In genomic region chr10:42678331-42678730, GRCm38 (mm10) we compare ENCODE assay signal across 9 mouse cellular contexts.
DNase-seq lines count a peak whose midpoint lies in the region; ATAC-seq and TF ChIP-seq lines count a peak whose summit lies in the region.
"Had no signal": no experiment of that assay in that cellular context is flagged by ENCODE, and none has a peak within 500 bp of the region (broad histone marks: within the 10 kb centered on the region; RNA-seq: fewer than 3 reads in every experiment).

No protein-coding gene starts in this region.

- 0 out of 2 replicates have a peak, but pooled peaks cover 3% of the 10 kb centered on the region for H3K36me3 ChIP-seq in heart, postnatal 0 days (replicated peaks; ENCODE audit: control insufficient read depth, insufficient read depth, low read length)
- peaks cover 3% of the 10 kb centered on the region; the same call in 1 of the 2 replicates for H3K36me3 ChIP-seq in hindbrain, embryonic 13.5 days
- H3K36me3 ChIP-seq in midbrain, embryonic 13.5 days: no peaks in the 10 kb centered on the region

- TF ChIP-seq EP300 in heart, postnatal 0 days (IDR thresholded peaks at IDR 0.05; ENCODE audit: low read depth): no peak

- DNase-seq in heart, postnatal 0 days (ENCODE audit: low spot score): no peak
- DNase-seq in heart, adult 9 months (ENCODE audit: low spot score in 2 of 2): no peak
- peak; percentile 24 for DNase-seq in MN1 (ENCODE audit: low spot score)
- no peak for DNase-seq in gastrocnemius, adult 18-20 months (ENCODE audit: low spot score)
- DNase-seq in frontal cortex, postnatal 10 days (ENCODE audit: low spot score in 2 of 2): no peak

- peak overlapping the region; percentile 80 for H3K4me3 ChIP-seq in heart, postnatal 0 days (ENCODE audit: low read depth, low read length)
- peak overlapping the region; percentile 98 for H3K4me3 ChIP-seq in hindbrain, embryonic 13.5 days
- H3K4me3 ChIP-seq in midbrain, embryonic 13.5 days (replicated peaks): peak overlapping the region; percentile 83

- H3K4me1 ChIP-seq in heart, postnatal 0 days (ENCODE audit: control insufficient read depth, insufficient read depth): peaks cover 11% of the 10 kb centered on the region; the same call in 1 of the 2 replicates
- H3K4me1 ChIP-seq in hindbrain, embryonic 13.5 days (replicated peaks): peaks cover 18% of the 10 kb centered on the region
- H3K4me1 ChIP-seq in midbrain, embryonic 13.5 days (replicated peaks): peaks cover 19% of the 10 kb centered on the region

- no peak for TF ChIP-seq CTCF in heart, postnatal 0 days (IDR thresholded peaks at IDR 0.05; ENCODE audit: low read depth)

- no peak overlapping the region for H3K27ac ChIP-seq in heart, postnatal 0 days (ENCODE audit: low read depth)
- 0 out of 2 replicates have a peak overlapping the region, but pooled peaks have one; percentile 64 for H3K27ac ChIP-seq in hindbrain, embryonic 13.5 days
- peak overlapping the region; percentile 61; the same call in 1 of the 2 replicates for H3K27ac ChIP-seq in midbrain, embryonic 13.5 days

- H3K9ac ChIP-seq in heart, postnatal 0 days (replicated peaks; ENCODE audit: low read depth, low read length): peak overlapping the region; percentile 68; the same call in 1 of the 2 replicates
- H3K9ac ChIP-seq in hindbrain, embryonic 13.5 days: peak overlapping the region; percentile 94
- H3K9ac ChIP-seq in midbrain, embryonic 13.5 days (replicated peaks): peak overlapping the region; percentile 51; the same call in 1 of the 2 replicates

- no peaks in the 10 kb centered on the region for H3K9me3 ChIP-seq in heart, postnatal 0 days (replicated peaks; ENCODE audit: control insufficient read depth, low read length)
- H3K9me3 ChIP-seq in hindbrain, embryonic 13.5 days: peaks cover 2% of the 10 kb centered on the region; the same call in 1 of the 2 replicates
- 0 out of 2 replicates have a peak, but pooled peaks cover under 1% of the 10 kb centered on the region for H3K9me3 ChIP-seq in midbrain, embryonic 13.5 days

- H3K4me2 ChIP-seq in heart, postnatal 0 days (ENCODE audit: low read depth, low read length): peak overlapping the region; percentile 86
- H3K4me2 ChIP-seq in hindbrain, embryonic 13.5 days: peak overlapping the region; percentile 71
- H3K4me2 ChIP-seq in midbrain, embryonic 13.5 days (replicated peaks): peak overlapping the region; percentile 72

- 49% methylated on average over 6 of the region's 6 CpGs for WGBS in heart, postnatal 0 days
- WGBS in hindbrain, embryonic 13.5 days: 44% methylated on average over 6 of the region's 6 CpGs
- WGBS in midbrain, embryonic 13.5 days: 43% methylated on average over 6 of the region's 6 CpGs

- no peaks in the 10 kb centered on the region for H3K27me3 ChIP-seq in heart, postnatal 0 days (ENCODE audit: control insufficient read depth, insufficient read depth, low read length)
- 0 out of 2 replicates have a peak, but pooled peaks cover 3% of the 10 kb centered on the region for H3K27me3 ChIP-seq in hindbrain, embryonic 13.5 days
- no peaks in the 10 kb centered on the region for H3K27me3 ChIP-seq in midbrain, embryonic 13.5 days
- H3K27me3 ChIP-seq: Patski had no signal

- no peak for ATAC-seq in heart, postnatal 0 days (ENCODE audit: insufficient read depth, low read depth)
- no peak; the same call in 1 of the 2 replicates for ATAC-seq in hindbrain, embryonic 13.5 days (ENCODE audit: low FRiP score)
- peak; percentile 12 for ATAC-seq in midbrain, embryonic 13.5 days
- no peak for ATAC-seq in erythroid progenitor cell, adult 5-6 weeks (replicated peaks; ENCODE audit: low FRiP score, poor library complexity, severe bottlenecking)
